Mouse (Mus musculus) neural tube, embryonic 14.5 days (tissue): ENCODE measurements at regions not wholly inside any gene's neighbourhood (a gene's known extent, or its start where the extent isn't known, plus 50 kb on each side); places are given as distances from the start of the nearest gene placed in this dataset.
A peak's percentile ranks its signal among the peaks of the same experiment; 100 is the strongest.

Source experiments
- ATAC-seq: fragments of 200-750 bp; cut with Nextera tagmentation; 2 replicates; pipeline ENCODE4 v1.8.0; 2017; ENCODE audit warnings: low read depth, mild to moderate bottlenecking, moderate TSS enrichment, moderate library complexity
- H3K27ac ChIP-seq: fragments of 300-500 bp; sonication (generic); 2 replicates; pipeline ENCODE4 v1.5.1; 2014; ENCODE audit warnings: low read depth, mild to moderate bottlenecking, control low read depth, low read length, moderate library complexity, mixed read lengths
- H3K27me3 ChIP-seq: fragments of 300-500 bp; sonication (generic); 2 replicates; pipeline ENCODE4 v1.6.1; 2014; ENCODE audit warnings: low read length; ENCODE audit not compliant: control insufficient read depth, insufficient read depth
- H3K36me3 ChIP-seq: fragments of 300-500 bp; sonication (generic); 2 replicates; pipeline ENCODE4 v1.6.1; 2014; ENCODE audit warnings: low read length, mixed read lengths; ENCODE audit not compliant: control insufficient read depth, insufficient read depth
- H3K4me1 ChIP-seq: fragments of 300-500 bp; sonication (generic); 2 replicates; pipeline ENCODE4 v1.6.1; 2014; ENCODE audit warnings: low read length; ENCODE audit not compliant: control insufficient read depth, insufficient read depth
- H3K4me2 ChIP-seq: fragments of 300-500 bp; sonication (generic); 2 replicates; pipeline ENCODE4 v1.6.1; 2014; ENCODE audit warnings: mild to moderate bottlenecking, low read depth, low read length, control low read depth
- H3K4me3 ChIP-seq: fragments of 300-500 bp; sonication (generic); 2 replicates; pipeline ENCODE4 v1.5.1; 2014; ENCODE audit warnings: low read depth, low read length, control low read depth, mixed read lengths
- H3K9ac ChIP-seq: fragments of 300-500 bp; sonication (generic); replicated peaks from 2 replicates; pipeline ENCODE4 v1.6.1; 2014; ENCODE audit warnings: low read depth, mild to moderate bottlenecking, control low read depth, low read length, mixed read lengths
- H3K9me3 ChIP-seq: fragments of 300-500 bp; sonication (generic); 2 replicates; pipeline ENCODE4 v1.6.1; 2016; ENCODE audit warnings: low read length; ENCODE audit not compliant: control insufficient read depth
- WGBS: fragments of 180-500 bp; shearing (Covaris S2); extraction: QIAGEN DNeasy Blood & Tissue Kit; methylation state at CpG from one replicate; pipeline ENCODE4 v1.1.7; 2014; 5-methylcytosine and 5-hydroxymethylcytosine counted together

- H3K27me3 ChIP-seq = no peaks in the 10 kb centered on the region
- peak overlapping the region; percentile 37 for H3K4me2 ChIP-seq
- ATAC-seq = 0 out of 2 replicates have a peak, but pooled peaks have one; percentile 47
- H3K4me1 ChIP-seq = peaks cover 7% of the 10 kb centered on the region
- no peak overlapping the region for H3K27ac ChIP-seq
- WGBS = 19% methylated on average over 13 of the region's 13 CpGs
- H3K4me3 ChIP-seq = peak overlapping the region; percentile 7; the same call in 1 of the 2 replicates
- no peaks in the 10 kb centered on the region for H3K36me3 ChIP-seq
- H3K9me3 ChIP-seq = no peaks in the 10 kb centered on the region
- no peak overlapping the region; the same call in 1 of the 2 replicates for H3K9ac ChIP-seq
Observed at GRCm38 (mm10) chr3:34195729-34196450, 114.8 kb upstream of the Dnajc19 start.

- Histone ChIP-seq H3K4me3 (no peak overlapping the region), H3K9me3 (no peaks in the 10 kb centered on the region), H3K36me3 (no peaks in the 10 kb centered on the region), H3K27ac (no peak overlapping the region), H3K4me2 (no peak overlapping the region), H3K4me1 (no peaks in the 10 kb centered on the region), H3K9ac (no peak overlapping the region), H3K27me3 (no peaks in the 10 kb centered on the region)
- WGBS = 80% methylated on average over 6 of the region's 6 CpGs
- ATAC-seq = no peak
Observed at GRCm38 (mm10) chr3:34173416-34174097, 92.4 kb upstream of the Dnajc19 start.

- ATAC-seq = no peak
- Histone ChIP-seq H3K36me3 (no peaks in the 10 kb centered on the region), H3K27me3 (no peaks in the 10 kb centered on the region), H3K4me1 (no peaks in the 10 kb centered on the region), H3K9me3 (no peaks in the 10 kb centered on the region), H3K27ac (no peak overlapping the region), H3K4me3 (no peak overlapping the region), H3K4me2 (no peak overlapping the region), H3K9ac (no peak overlapping the region)
- WGBS = 80% methylated on average over 4 of the region's 4 CpGs
Observed at GRCm38 (mm10) chr3:34172899-34173298, 91.8 kb upstream of the Dnajc19 start.

- no peak for ATAC-seq
- Histone ChIP-seq H3K27me3 (no peaks in the 10 kb centered on the region), H3K9me3 (no peaks in the 10 kb centered on the region), H3K9ac (no peak overlapping the region), H3K4me3 (no peak overlapping the region), H3K4me1 (no peaks in the 10 kb centered on the region), H3K4me2 (no peak overlapping the region), H3K36me3 (no peaks in the 10 kb centered on the region), H3K27ac (no peak overlapping the region)
- WGBS = 77% methylated on average over 6 of the region's 6 CpGs
Observed at GRCm38 (mm10) chr3:34171893-34172292, 90.8 kb upstream of the Dnajc19 start.

- H3K4me1 ChIP-seq = no peaks in the 10 kb centered on the region
- no peaks in the 10 kb centered on the region for H3K27me3 ChIP-seq
- H3K4me2 ChIP-seq = no peak overlapping the region
- 84% methylated on average over 1 of the region's 1 CpGs for WGBS
- H3K9ac ChIP-seq = no peak overlapping the region
- H3K9me3 ChIP-seq = no peaks in the 10 kb centered on the region
- no peak for ATAC-seq
- no peak overlapping the region for H3K27ac ChIP-seq
- H3K4me3 ChIP-seq = no peak overlapping the region
- H3K36me3 ChIP-seq = no peaks in the 10 kb centered on the region
Observed at GRCm38 (mm10) chr3:34168087-34168486, 87.0 kb upstream of the Dnajc19 start.

- Histone ChIP-seq H3K4me3 (no peak overlapping the region), H3K27me3 (no peaks in the 10 kb centered on the region), H3K4me1 (no peaks in the 10 kb centered on the region), H3K36me3 (no peaks in the 10 kb centered on the region), H3K27ac (no peak overlapping the region), H3K4me2 (no peak overlapping the region), H3K9me3 (no peaks in the 10 kb centered on the region), H3K9ac (no peak overlapping the region)
- no peak for ATAC-seq
- 51% methylated on average over 2 of the region's 2 CpGs for WGBS
Observed at GRCm38 (mm10) chr3:34150036-34150435, 68.9 kb upstream of the Dnajc19 start.

- 75% methylated on average over 2 of the region's 2 CpGs for WGBS
- no peaks in the 10 kb centered on the region for H3K4me1 ChIP-seq
- no peak overlapping the region for H3K4me2 ChIP-seq
- ATAC-seq = no peak
- no peaks in the 10 kb centered on the region for H3K36me3 ChIP-seq
- no peak overlapping the region for H3K27ac ChIP-seq
- H3K9ac ChIP-seq = no peak overlapping the region
- H3K27me3 ChIP-seq = no peaks in the 10 kb centered on the region
- no peaks in the 10 kb centered on the region for H3K9me3 ChIP-seq
- H3K4me3 ChIP-seq = no peak overlapping the region
Observed at GRCm38 (mm10) chr3:34143652-34144051, 62.5 kb upstream of the Dnajc19 start.

GRCm38 (mm10) chr3:34139227-34139626 lies 58.1 kb upstream of the Dnajc19 start:
- no peaks in the 10 kb centered on the region for H3K36me3 ChIP-seq
- no peak for ATAC-seq
- 74% methylated on average over 9 of the region's 9 CpGs for WGBS

GRCm38 (mm10) chr3:34137984-34138383 lies 56.9 kb upstream of the Dnajc19 start:
- Histone ChIP-seq H3K27me3 (no peaks in the 10 kb centered on the region), H3K4me2 (no peak overlapping the region), H3K36me3 (no peaks in the 10 kb centered on the region), H3K9ac (no peak overlapping the region), H3K4me1 (no peaks in the 10 kb centered on the region), H3K9me3 (no peaks in the 10 kb centered on the region), H3K27ac (no peak overlapping the region), H3K4me3 (no peak overlapping the region)
- 88% methylated on average over 7 of the region's 7 CpGs for WGBS
- no peak for ATAC-seq

More at GRCm38 (mm10) chr3:34139227-34139626, 58.1 kb upstream of the Dnajc19 start:
- H3K27me3 ChIP-seq = no peaks in the 10 kb centered on the region
- no peaks in the 10 kb centered on the region for H3K9me3 ChIP-seq
- no peak overlapping the region for H3K27ac ChIP-seq
- no peak overlapping the region for H3K9ac ChIP-seq
- H3K4me1 ChIP-seq = no peaks in the 10 kb centered on the region
- H3K4me2 ChIP-seq = no peak overlapping the region
- no peak overlapping the region for H3K4me3 ChIP-seq
